Mouse (Mus musculus) liver, postnatal 0 days (tissue): Measurements from ENCODE around the gene Fbxo34. TPM values are rescaled to one million over a fixed set of nuclear protein-coding genes. Genes with fewer than 3 reads are reported as not detected.

ENCODE experiments used
- ATAC-seq: fragments of 200-750 bp; cut with Nextera tagmentation; 2 replicates; pipeline ENCODE4 v1.8.0; 2017; ENCODE audit warnings: mild to moderate bottlenecking, moderate library complexity
- DNase-seq: peaks from one replicate; pipeline ENCODE4 v3.0.0-alpha.2; 2016
- H3K27ac ChIP-seq: fragments of 300-500 bp; sonication (generic); 2 replicates; pipeline ENCODE4 v1.5.1; 2014; ENCODE audit warnings: antibody characterized with exemption, moderate library complexity, mild to moderate bottlenecking, low read depth
- H3K27me3 ChIP-seq: fragments of 300-500 bp; sonication (generic); 2 replicates; pipeline ENCODE4 v1.6.1; 2014; ENCODE audit warnings: low read length, control low read depth, mixed read lengths; ENCODE audit not compliant: insufficient read depth
- H3K36me3 ChIP-seq: fragments of 300-500 bp; sonication (generic); replicated peaks from 2 replicates; pipeline ENCODE4 v1.6.1; 2014; ENCODE audit warnings: mild to moderate bottlenecking, control low read depth, low read length, moderate library complexity, mixed read lengths; ENCODE audit not compliant: insufficient read depth
- H3K4me1 ChIP-seq: fragments of 300-500 bp; sonication (generic); 2 replicates; pipeline ENCODE4 v1.6.1; 2014; ENCODE audit warnings: antibody characterized with exemption, mild to moderate bottlenecking, control low read depth; ENCODE audit not compliant: insufficient read depth
- H3K4me2 ChIP-seq: fragments of 300-500 bp; sonication (generic); 2 replicates; pipeline ENCODE4 v1.6.1; 2014; ENCODE audit warnings: low read depth, mild to moderate bottlenecking, low read length, moderate library complexity, mixed read lengths
- H3K4me3 ChIP-seq: fragments of 300-500 bp; sonication (generic); 2 replicates; pipeline ENCODE4 v1.5.1; 2014; ENCODE audit warnings: low read depth, low read length
- H3K9ac ChIP-seq: fragments of 300-500 bp; sonication (generic); replicated peaks from 2 replicates; pipeline ENCODE4 v1.6.1; 2014; ENCODE audit warnings: mild to moderate bottlenecking, moderate library complexity
- H3K9me3 ChIP-seq: fragments of 300-500 bp; sonication (generic); 2 replicates; pipeline ENCODE4 v1.6.1; 2016; ENCODE audit warnings: mild to moderate bottlenecking, control low read depth, low read length, mixed read lengths
- CTCF ChIP-seq: sonication (generic); IDR thresholded peaks from 2 replicates; pipeline ENCODE4 v1.5.1; 2016; ENCODE audit warnings: antibody characterized with exemption, low read depth
- EP300 ChIP-seq: IDR thresholded peaks from 2 replicates; pipeline ENCODE4 v1.6.1; 2016; ENCODE audit warnings: antibody characterized with exemption, low read depth, mild to moderate bottlenecking
- WGBS: fragments of 180-500 bp; shearing (Covaris S2); extraction: QIAGEN DNeasy Blood & Tissue Kit; methylation state at CpG from one replicate; pipeline ENCODE4 v1.1.7; 2014; ENCODE audit not compliant: insufficient replicate concordance; 5-methylcytosine and 5-hydroxymethylcytosine counted together
- polyA plus RNA-seq: library from polyadenylated mRNA; unstranded; fragments of >200 nt; fragmentation: Nextera tagmentation; extraction: Ambion mirVana; gene quantifications from 2 replicates; pipeline ENCODE4 v1.2.1, GENCODE M21; 2015

The Fbxo34 gene
- polyA plus RNA-seq, 1 experiment from 2014 or later: 22.1 TPM

GRCm38 (mm10) chr14:47490732-47491131 lies 40.5 kb downstream of the Fbxo34 start:
- no peak for ATAC-seq
- no peak for DNase-seq
- Histone ChIP-seq H3K4me1 (peaks cover 37% of the 10 kb centered on the region), H3K36me3 (peaks cover 6% of the 10 kb centered on the region; the same call in 1 of the 2 replicates), H3K27me3 (no peaks in the 10 kb centered on the region), H3K4me2 (no peak overlapping the region), H3K27ac (peak overlapping the region; percentile 36; the same call in 1 of the 2 replicates), H3K9ac (no peak overlapping the region), H3K4me3 (no peak overlapping the region), H3K9me3 (no peaks in the 10 kb centered on the region)
- WGBS: 78% methylated on average over 2 of the region's 2 CpGs
- no peak for TF ChIP-seq EP300
- no peak for TF ChIP-seq CTCF

- H3K36me3 ChIP-seq: peaks cover 2% of the 10 kb centered on the region; the same call in 1 of the 2 replicates
- ATAC-seq (no peak), DNase-seq (no peak)
- no peak overlapping the region for H3K4me3 ChIP-seq
- H3K27me3 ChIP-seq: no peaks in the 10 kb centered on the region
- no peaks in the 10 kb centered on the region for H3K9me3 ChIP-seq
- H3K4me1 ChIP-seq: peaks cover 21% of the 10 kb centered on the region
- no peak overlapping the region for H3K27ac ChIP-seq
- H3K9ac ChIP-seq: no peak overlapping the region
- TF ChIP-seq EP300 (no peak), CTCF (no peak)
- H3K4me2 ChIP-seq: no peak overlapping the region
- WGBS: 70% methylated on average over 2 of the region's 2 CpGs
These were observed 43.6 kb downstream of the Fbxo34 start for GRCm38 (mm10) chr14:47493592-47494361.

- 77% methylated on average over 3 of the region's 3 CpGs for WGBS
- ATAC-seq: peak; percentile 38; the same call in 1 of the 2 replicates
These were observed 45.7 kb downstream of the Fbxo34 start for GRCm38 (mm10) chr14:47495951-47496350.

GRCm38 (mm10) chr14:47497166-47497565 lies 46.9 kb downstream of the Fbxo34 start:
- TF ChIP-seq EP300: no peak
- TF ChIP-seq CTCF: no peak
- 76% methylated on average over 3 of the region's 3 CpGs for WGBS
- Histone ChIP-seq H3K9me3 (no peaks in the 10 kb centered on the region), H3K4me2 (no peak overlapping the region), H3K36me3 (no peaks in the 10 kb centered on the region; the same call in 1 of the 2 replicates), H3K27ac (no peak overlapping the region), H3K4me1 (peaks cover 9% of the 10 kb centered on the region), H3K27me3 (no peaks in the 10 kb centered on the region), H3K9ac (no peak overlapping the region), H3K4me3 (no peak overlapping the region)
- ATAC-seq: no peak
- DNase-seq: no peak

More at GRCm38 (mm10) chr14:47495951-47496350, 45.7 kb downstream of the Fbxo34 start:
- no peaks in the 10 kb centered on the region; the same call in 1 of the 2 replicates for H3K36me3 ChIP-seq
- H3K4me3 ChIP-seq: no peak overlapping the region
- no peaks in the 10 kb centered on the region for H3K9me3 ChIP-seq
- no peak for DNase-seq
- no peak overlapping the region for H3K4me2 ChIP-seq
- no peak overlapping the region for H3K27ac ChIP-seq
- H3K4me1 ChIP-seq: peaks cover 9% of the 10 kb centered on the region
- no peaks in the 10 kb centered on the region for H3K27me3 ChIP-seq
- H3K9ac ChIP-seq: no peak overlapping the region
- no peak for TF ChIP-seq EP300
- TF ChIP-seq CTCF: no peak

- WGBS: 65% methylated on average over 5 of the region's 5 CpGs
- ATAC-seq: no peak
- no peak overlapping the region for H3K27ac ChIP-seq
These were observed 48.4 kb downstream of the Fbxo34 start for GRCm38 (mm10) chr14:47498632-47499031.

GRCm38 (mm10) chr14:47504036-47504435 lies 53.8 kb downstream of the Fbxo34 start:
- DNase-seq: no peak
- TF ChIP-seq CTCF (no peak), EP300 (no peak)
- Histone ChIP-seq H3K9me3 (no peaks in the 10 kb centered on the region), H3K4me3 (no peak overlapping the region), H3K27me3 (no peaks in the 10 kb centered on the region), H3K27ac (no peak overlapping the region), H3K4me2 (no peak overlapping the region), H3K9ac (no peak overlapping the region), H3K36me3 (peaks cover 18% of the 10 kb centered on the region), H3K4me1 (0 out of 2 replicates have a peak, but pooled peaks cover 4% of the 10 kb centered on the region)
- 77% methylated on average over 3 of the region's 3 CpGs for WGBS
- ATAC-seq: no peak

More at GRCm38 (mm10) chr14:47498632-47499031, 48.4 kb downstream of the Fbxo34 start:
- TF ChIP-seq CTCF (no peak), EP300 (no peak)
- Histone ChIP-seq H3K9me3 (no peaks in the 10 kb centered on the region), H3K9ac (no peak overlapping the region), H3K4me1 (peaks cover 2% of the 10 kb centered on the region; the same call in 1 of the 2 replicates), H3K27me3 (no peaks in the 10 kb centered on the region), H3K4me3 (no peak overlapping the region), H3K36me3 (peaks cover 4% of the 10 kb centered on the region), H3K4me2 (no peak overlapping the region)
- DNase-seq: no peak
